Mouse (Mus musculus) thymus, adult 2 months (tissue): ENCODE measurements at regions not wholly inside any gene's neighbourhood (a gene's known extent, or its start where the extent isn't known, plus 50 kb on each side); places are given as distances from the start of the nearest gene placed in this dataset.

Experiments used
- CTCF ChIP-seq: fragments of 200-500 bp; IDR thresholded peaks from 2 replicates; pipeline ENCODE4 v1.5.1; 2012; ENCODE audit warnings: mild to moderate bottlenecking, control low read depth, low read length, moderate library complexity, borderline replicate concordance; ENCODE audit not compliant: control insufficient read depth, poor library complexity, insufficient read depth; ENCODE audit errors: extremely low read depth
- POLR2A ChIP-seq: fragments of 200-500 bp; IDR thresholded peaks from 2 replicates; pipeline ENCODE4 v1.6.1; 2012; ENCODE audit warnings: mild to moderate bottlenecking, low read length, control low read depth, moderate library complexity; ENCODE audit not compliant: control insufficient read depth, poor library complexity, insufficient read depth; ENCODE audit errors: extremely low read depth

DNA sequence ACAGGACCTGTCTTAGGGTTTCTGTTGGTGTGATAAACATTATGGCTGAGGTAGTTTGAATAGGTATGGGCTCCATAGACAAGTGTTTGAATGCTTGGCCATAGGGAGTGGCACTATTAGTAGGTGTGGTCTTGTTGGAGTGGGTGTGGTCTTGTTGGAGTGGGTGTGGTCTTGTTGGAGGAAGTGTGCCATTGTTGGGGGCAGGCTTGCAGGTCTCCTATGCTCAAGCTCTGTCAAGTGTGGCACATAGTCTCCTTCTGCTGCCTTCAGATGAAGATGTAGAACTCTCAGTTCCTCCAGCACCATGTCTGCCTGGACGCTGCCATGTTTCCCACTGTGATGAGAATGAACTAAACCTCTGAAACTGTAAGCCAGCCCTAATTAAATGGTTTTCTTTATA, 59.9 kb downstream of the Gm11983 start:
- TF ChIP-seq CTCF = no peak
- no peak for TF ChIP-seq POLR2A
